Mouse (Mus musculus) cerebellum, adult 2 months (tissue): ENCODE measurements around the gene Grem1. TPM values are rescaled to one million over a fixed set of nuclear protein-coding genes. Genes with fewer than 3 reads are reported as not detected.

ENCODE experiments used
- DNase-seq, 2 experiments: peaks; one replicate each; pipeline ENCODE4 v3.0.0; 2021
- H3K27ac ChIP-seq: fragments of 200-500 bp; 2 replicates; pipeline ENCODE4 v1.5.1; 2012; ENCODE audit warnings: low read length, control low read depth, inconsistent platforms; ENCODE audit not compliant: insufficient read depth
- H3K27me3 ChIP-seq: fragments of 200-500 bp; 2 replicates; pipeline ENCODE4 v1.6.1; 2012; ENCODE audit warnings: inconsistent platforms, mild to moderate bottlenecking, low read length, moderate library complexity; ENCODE audit not compliant: control insufficient read depth, insufficient read depth
- H3K4me1 ChIP-seq: fragments of 200-500 bp; 2 replicates; pipeline ENCODE4 v1.6.1; 2011; ENCODE audit warnings: low read length; ENCODE audit not compliant: control insufficient read depth, insufficient read depth
- H3K4me3 ChIP-seq: fragments of 200-500 bp; replicated peaks from 2 replicates; pipeline ENCODE3; 2011; ENCODE audit warnings: mild to moderate bottlenecking, low read depth, low read length, control low read depth; ENCODE audit not compliant: insufficient read depth
- CTCF ChIP-seq: fragments of 200-500 bp; IDR thresholded peaks from 2 replicates; pipeline ENCODE4 v1.5.1; 2011; ENCODE audit warnings: low read depth, mild to moderate bottlenecking, control low read depth, low read length, moderate library complexity, borderline replicate concordance; ENCODE audit not compliant: insufficient read depth
- POLR2A ChIP-seq: fragments of 200-500 bp; IDR thresholded peaks from 2 replicates; pipeline ENCODE4 v1.6.1; 2011; ENCODE audit warnings: low read length, control low read depth, borderline replicate concordance; ENCODE audit not compliant: insufficient read depth
- WGBS: fragments of 180-500 bp; shearing (Covaris S2); methylation state at CpG from one replicate; pipeline ENCODE4 v1.1.7; 2018; 5-methylcytosine and 5-hydroxymethylcytosine counted together
- polyA plus RNA-seq: library from polyadenylated mRNA; depleted of rRNA; stranded (reverse); fragments of >200 nt; gene quantifications from 2 replicates; pipeline ENCODE4 v1.2.3, GENCODE M21; 2012

Gene Grem1
- polyA plus RNA-seq, 1 experiment = 1.4 TPM

- no peak overlapping the region for H3K27ac ChIP-seq
- 93% methylated on average over 3 of the region's 3 CpGs for WGBS
- no peaks in the 10 kb centered on the region for H3K4me1 ChIP-seq
- no peak for DNase-seq
- no peaks in the 10 kb centered on the region for H3K27me3 ChIP-seq
- TF ChIP-seq CTCF (no peak), POLR2A (no peak)
- H3K4me3 ChIP-seq = no peak overlapping the region
Measured at GRCm38 (mm10) chr2:113793521-113793920, 35.1 kb upstream of the Grem1 start.

DNA sequence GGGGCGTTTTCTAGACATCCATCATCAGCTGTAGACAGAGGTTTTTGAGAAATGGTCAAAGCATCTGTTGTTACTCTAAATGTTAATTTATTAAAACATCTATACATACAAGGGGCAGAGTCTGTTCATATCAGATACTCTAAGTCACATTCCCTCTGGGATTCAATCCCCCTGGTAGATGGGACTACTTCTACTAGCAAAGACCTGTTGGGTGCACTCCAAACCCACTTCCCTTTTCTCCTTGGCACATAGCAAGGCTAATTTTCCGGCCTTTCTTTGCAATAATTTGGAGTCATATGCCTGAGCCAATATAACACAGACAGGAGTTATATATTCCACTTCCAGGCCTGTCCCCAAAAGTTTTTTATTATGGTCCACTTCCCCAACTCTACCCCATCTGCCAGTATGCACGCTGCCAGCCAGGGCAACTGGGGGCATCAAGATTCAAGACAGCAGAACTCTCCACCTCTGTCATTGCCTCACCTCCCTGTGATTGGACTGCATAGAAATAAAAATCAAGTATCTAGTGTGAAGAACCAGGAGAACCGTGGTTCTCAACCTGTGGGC is 30.5 kb upstream of the Grem1 start:
- WGBS = 77% methylated on average over 4 of the region's 4 CpGs

GRCm38 (mm10) chr2:113787882-113788281 is 29.4 kb upstream of the Grem1 start:
- WGBS = 21% methylated on average over 4 of the region's 4 CpGs
- Histone ChIP-seq H3K4me3 (no peak overlapping the region), H3K4me1 (no peaks in the 10 kb centered on the region), H3K27me3 (no peaks in the 10 kb centered on the region), H3K27ac (no peak overlapping the region)
- DNase-seq = no peak
- TF ChIP-seq CTCF (no peak), POLR2A (no peak)

More for the DNA sequence above, 30.5 kb upstream of the Grem1 start:
- Histone ChIP-seq H3K4me3 (no peak overlapping the region), H3K27ac (no peak overlapping the region), H3K4me1 (no peaks in the 10 kb centered on the region), H3K27me3 (no peaks in the 10 kb centered on the region)
- TF ChIP-seq CTCF = no peak
- no peak for DNase-seq

DNA sequence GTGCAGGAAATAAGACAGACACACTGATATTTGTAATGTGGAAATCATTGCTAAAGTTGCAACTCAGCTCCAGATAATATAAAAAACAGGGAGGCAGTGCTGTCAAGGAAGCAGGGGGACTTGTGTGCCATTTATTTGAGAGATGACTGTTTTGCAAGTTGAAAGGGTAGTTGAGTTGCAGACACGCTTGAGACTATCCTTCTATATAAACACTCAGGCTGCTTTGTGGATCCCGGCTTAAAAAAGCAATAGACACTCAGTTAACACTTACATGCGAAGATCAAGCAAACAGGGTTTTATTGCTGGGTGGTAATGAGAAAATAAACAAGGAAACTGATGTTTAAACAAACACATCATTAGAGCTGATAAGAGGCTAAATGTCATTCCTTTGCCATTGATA is 26.4 kb upstream of the Grem1 start:
- no peak overlapping the region for H3K27ac ChIP-seq
- 89% methylated on average over 3 of the region's 3 CpGs for WGBS
- no peak overlapping the region for H3K4me3 ChIP-seq
- H3K27me3 ChIP-seq = no peaks in the 10 kb centered on the region
- H3K4me1 ChIP-seq = no peaks in the 10 kb centered on the region
- no peak for TF ChIP-seq CTCF
- TF ChIP-seq POLR2A = no peak
- DNase-seq = no peak

- no peaks in the 10 kb centered on the region for H3K27me3 ChIP-seq
- no peak for DNase-seq
- no peak for TF ChIP-seq POLR2A
- no peak for TF ChIP-seq CTCF
- no peak overlapping the region for H3K4me3 ChIP-seq
- WGBS = 56% methylated on average over 4 of the region's 4 CpGs
- H3K27ac ChIP-seq = no peak overlapping the region
- no peaks in the 10 kb centered on the region for H3K4me1 ChIP-seq
Measured at GRCm38 (mm10) chr2:113781521-113781920, 23.1 kb upstream of the Grem1 start.

DNA sequence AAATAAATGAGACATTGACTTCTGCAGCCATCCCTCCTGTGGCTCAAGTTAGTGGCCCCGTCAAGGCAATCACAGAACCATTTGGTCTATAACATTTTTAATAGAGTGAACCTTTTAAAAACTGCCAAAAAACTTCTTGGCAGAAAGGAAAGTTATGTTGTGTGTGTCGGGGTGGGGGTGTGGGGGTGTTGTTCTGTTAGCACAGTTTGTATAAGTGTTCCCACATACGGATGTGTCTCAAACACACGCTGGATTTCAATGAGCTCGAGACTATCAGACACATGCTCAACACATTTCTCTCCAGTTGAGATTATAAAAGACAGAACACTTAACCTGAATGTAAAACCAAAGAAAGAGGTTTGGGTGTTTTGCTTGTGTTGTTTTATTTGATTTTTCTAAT is 22.7 kb upstream of the Grem1 start:
- WGBS = 84% methylated on average over 5 of the region's 5 CpGs
- H3K27ac ChIP-seq = no peak overlapping the region
- H3K27me3 ChIP-seq = no peaks in the 10 kb centered on the region
- no peaks in the 10 kb centered on the region for H3K4me1 ChIP-seq
- no peak for DNase-seq
- no peak overlapping the region for H3K4me3 ChIP-seq
- TF ChIP-seq CTCF (no peak), POLR2A (no peak)

DNA sequence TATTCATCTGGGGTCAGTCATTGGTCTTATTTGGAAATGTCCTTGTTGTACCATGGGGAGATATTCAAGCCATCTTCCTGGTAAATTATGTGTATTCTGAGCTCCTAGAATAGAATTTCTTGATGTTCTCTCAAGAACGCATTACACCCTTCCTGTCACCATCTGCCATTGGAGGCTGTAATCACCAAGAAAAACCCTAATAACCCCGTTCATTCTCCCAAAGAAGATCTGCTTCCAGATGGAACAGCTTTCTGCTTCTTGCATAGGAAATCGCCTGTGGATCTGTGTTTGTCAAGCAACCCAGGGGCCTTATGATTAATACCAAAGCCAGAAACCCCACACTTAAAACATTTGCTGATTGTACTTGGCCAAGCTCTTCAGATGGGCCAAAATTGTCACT is 20.9 kb upstream of the Grem1 start:
- Histone ChIP-seq H3K27ac (no peak overlapping the region), H3K27me3 (no peaks in the 10 kb centered on the region), H3K4me3 (no peak overlapping the region), H3K4me1 (no peaks in the 10 kb centered on the region)
- peak in 1 of 2 experiments; percentile 24 for DNase-seq
- TF ChIP-seq CTCF (no peak), POLR2A (no peak)
- 39% methylated on average over 3 of the region's 3 CpGs for WGBS

- Histone ChIP-seq H3K27me3 (no peaks in the 10 kb centered on the region), H3K4me1 (no peaks in the 10 kb centered on the region), H3K4me3 (no peak overlapping the region), H3K27ac (no peak overlapping the region)
- DNase-seq = no peak
- TF ChIP-seq CTCF (no peak), POLR2A (no peak)
- 82% methylated on average over 6 of the region's 6 CpGs for WGBS
Measured at GRCm38 (mm10) chr2:113778036-113778435, 19.6 kb upstream of the Grem1 start.

DNA sequence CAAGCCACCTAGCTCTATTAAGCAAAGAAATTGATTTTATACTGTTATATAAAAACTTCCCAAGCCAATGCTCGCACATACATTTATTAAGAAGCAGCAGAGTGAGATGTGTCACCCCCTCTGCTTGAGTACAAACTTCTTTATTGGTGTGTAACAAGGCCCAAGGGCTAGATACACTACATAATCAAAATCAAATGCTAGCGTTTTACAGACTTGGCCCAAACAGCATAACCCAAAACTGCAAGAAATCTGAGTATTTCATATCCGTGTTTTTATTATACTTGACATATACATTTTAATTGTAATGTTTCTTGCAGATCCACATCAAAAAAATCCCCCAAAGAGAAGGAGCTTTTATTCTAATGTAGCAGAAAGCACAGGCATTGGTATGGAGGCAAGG is 17.9 kb upstream of the Grem1 start:
- no peaks in the 10 kb centered on the region for H3K27me3 ChIP-seq
- no peak for DNase-seq
- WGBS = 95% methylated on average over 3 of the region's 3 CpGs
- no peak for TF ChIP-seq POLR2A
- no peak for TF ChIP-seq CTCF
- no peak overlapping the region for H3K4me3 ChIP-seq
- no peak overlapping the region for H3K27ac ChIP-seq
- no peaks in the 10 kb centered on the region for H3K4me1 ChIP-seq
